Mouse (Mus musculus): ENCODE results near the gene Zmat5. TPM values are rescaled to one million over a fixed set of nuclear protein-coding genes. Genes with fewer than 3 reads are reported as not detected.

Zmat5 gene
- total and polyA plus RNA-seq, 2 experiments from 2014 or later: 28.2 to 43.5 TPM

DNA sequence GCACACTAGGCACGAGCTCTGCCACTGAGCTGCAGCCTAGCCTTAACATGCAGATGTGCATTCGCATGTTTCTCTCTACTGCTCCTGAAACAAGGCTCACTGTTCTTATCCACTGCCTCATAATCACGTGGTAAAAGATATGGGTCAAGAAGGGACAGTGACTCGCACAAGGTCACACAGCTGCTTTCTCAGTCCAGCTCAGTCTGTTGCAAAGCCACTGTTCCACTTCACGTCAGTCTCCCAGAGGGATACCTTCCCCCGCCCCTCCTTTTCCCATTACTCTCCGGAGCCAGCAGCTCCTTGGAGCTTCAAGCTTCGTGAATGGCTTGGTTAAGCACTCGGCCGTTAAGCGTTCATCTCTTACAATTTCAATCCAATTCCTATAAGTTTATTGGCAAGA is 15.9 kb downstream of the Zmat5 start:
- H3K4me2 ChIP-seq (ENCODE audit: low read depth, low read length, poor library complexity, severe bottlenecking): no peak overlapping the region
- no peaks in the 10 kb centered on the region for H3K27me3 ChIP-seq (ENCODE audit: insufficient read depth, low read length)
- ATAC-seq (ENCODE audit: low FRiP score) (no peak), DNase-seq (ENCODE audit: low spot score) (no peak)
- H3K27ac ChIP-seq (ENCODE audit: low read depth, low read length): no peak overlapping the region
- 60% methylated on average over 11 of the region's 11 CpGs for WGBS
- peaks cover 11% of the 10 kb centered on the region; the same call in 1 of the 2 replicates for H3K36me3 ChIP-seq (ENCODE audit: insufficient read depth, low read length)
- H3K9ac ChIP-seq (replicated peaks; ENCODE audit: low read length, poor library complexity, severe bottlenecking): no peak overlapping the region
- H3K4me1 ChIP-seq (ENCODE audit: insufficient read depth, low read length): no peaks in the 10 kb centered on the region
- no peak overlapping the region for H3K4me3 ChIP-seq (ENCODE audit: low read depth, low read length)
- TF ChIP-seq CTCF (IDR thresholded peaks at IDR 0.05): no peak
- H3K9me3 ChIP-seq (ENCODE audit: low read length): no peaks in the 10 kb centered on the region

DNA sequence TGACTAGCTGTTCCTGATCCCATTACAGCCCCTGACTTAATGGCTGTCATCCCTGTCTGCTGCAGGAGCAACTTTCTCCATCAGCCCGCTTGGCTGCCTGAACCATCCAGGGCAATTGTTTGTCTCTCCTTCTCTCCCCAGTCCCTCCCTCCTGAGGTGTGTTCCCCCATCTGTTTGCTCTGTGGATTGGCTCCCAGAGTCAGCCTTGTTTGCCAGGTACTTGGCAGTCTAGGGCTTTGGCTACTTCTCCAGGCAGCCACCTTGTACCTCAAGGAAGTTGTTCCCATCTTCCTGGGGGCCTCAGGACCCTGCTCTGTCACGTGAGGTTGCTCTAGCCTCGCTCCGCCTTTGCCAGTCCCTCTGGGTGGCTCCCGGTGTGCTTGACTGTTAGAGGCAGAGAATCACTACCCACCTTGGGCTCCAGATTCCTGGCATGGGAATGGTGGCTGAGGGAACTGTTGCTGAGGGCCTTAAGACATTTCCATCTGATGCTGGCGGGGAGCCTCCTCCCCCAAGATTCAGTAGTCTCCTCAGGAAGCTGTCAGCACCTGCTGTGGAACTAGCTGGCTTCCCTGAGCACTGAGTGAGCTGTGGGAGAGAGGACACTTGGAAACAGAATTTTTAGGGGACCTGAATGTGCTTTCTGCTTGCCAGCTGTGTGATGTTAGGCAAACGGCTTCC is 16.6 kb downstream of the Zmat5 start:
- no peak for TF ChIP-seq CTCF (IDR thresholded peaks at IDR 0.05)
- WGBS: 51% methylated on average over 7 of the region's 7 CpGs
- no peak overlapping the region for H3K27ac ChIP-seq (ENCODE audit: low read depth, low read length)
- no peaks in the 10 kb centered on the region for H3K4me1 ChIP-seq (ENCODE audit: insufficient read depth, low read length)
- H3K9ac ChIP-seq (replicated peaks; ENCODE audit: low read length, poor library complexity, severe bottlenecking): no peak overlapping the region
- no peaks in the 10 kb centered on the region for H3K27me3 ChIP-seq (ENCODE audit: insufficient read depth, low read length)
- no peak overlapping the region for H3K4me2 ChIP-seq (ENCODE audit: low read depth, low read length, poor library complexity, severe bottlenecking)
- no peak overlapping the region for H3K4me3 ChIP-seq (ENCODE audit: low read depth, low read length)
- H3K9me3 ChIP-seq (ENCODE audit: low read length): no peaks in the 10 kb centered on the region
- DNase-seq (ENCODE audit: low spot score): no peak
- ATAC-seq (ENCODE audit: low FRiP score): no peak
- peaks cover 18% of the 10 kb centered on the region for H3K36me3 ChIP-seq (ENCODE audit: insufficient read depth, low read length)

DNA sequence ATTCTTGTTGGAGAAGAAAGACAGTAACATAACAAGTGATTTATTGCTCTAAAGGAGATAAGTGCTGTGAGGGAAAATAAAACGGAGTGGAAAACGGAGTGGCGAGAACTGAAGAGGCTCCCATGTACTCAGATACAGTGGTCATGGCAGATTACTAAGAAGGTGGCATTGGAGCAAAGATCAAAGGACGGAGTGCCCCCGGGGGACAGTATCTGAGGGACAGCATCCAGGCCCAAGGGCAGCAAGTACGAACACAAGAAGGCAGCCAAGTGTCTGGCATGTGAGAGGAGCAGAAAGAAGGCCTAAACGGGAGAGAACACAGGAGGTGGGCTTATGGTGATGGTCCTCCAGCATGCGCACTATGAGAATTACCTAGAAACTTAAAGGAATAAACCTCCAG is 17.2 kb downstream of the Zmat5 start:
- H3K27me3 ChIP-seq (ENCODE audit: insufficient read depth, low read length): no peaks in the 10 kb centered on the region
- ATAC-seq (ENCODE audit: low FRiP score) (no peak), DNase-seq (ENCODE audit: low spot score) (no peak)
- no peaks in the 10 kb centered on the region for H3K9me3 ChIP-seq (ENCODE audit: low read length)
- WGBS: 80% methylated on average over 8 of the region's 8 CpGs
- no peak overlapping the region for H3K4me3 ChIP-seq (ENCODE audit: low read depth, low read length)
- no peak overlapping the region for H3K27ac ChIP-seq (ENCODE audit: low read depth, low read length)
- no peak for TF ChIP-seq CTCF (IDR thresholded peaks at IDR 0.05)
- H3K36me3 ChIP-seq (ENCODE audit: insufficient read depth, low read length): peaks cover 22% of the 10 kb centered on the region
- no peak overlapping the region for H3K9ac ChIP-seq (replicated peaks; ENCODE audit: low read length, poor library complexity, severe bottlenecking)
- no peaks in the 10 kb centered on the region for H3K4me1 ChIP-seq (ENCODE audit: insufficient read depth, low read length)
- no peak overlapping the region for H3K4me2 ChIP-seq (ENCODE audit: low read depth, low read length, poor library complexity, severe bottlenecking)

DNA sequence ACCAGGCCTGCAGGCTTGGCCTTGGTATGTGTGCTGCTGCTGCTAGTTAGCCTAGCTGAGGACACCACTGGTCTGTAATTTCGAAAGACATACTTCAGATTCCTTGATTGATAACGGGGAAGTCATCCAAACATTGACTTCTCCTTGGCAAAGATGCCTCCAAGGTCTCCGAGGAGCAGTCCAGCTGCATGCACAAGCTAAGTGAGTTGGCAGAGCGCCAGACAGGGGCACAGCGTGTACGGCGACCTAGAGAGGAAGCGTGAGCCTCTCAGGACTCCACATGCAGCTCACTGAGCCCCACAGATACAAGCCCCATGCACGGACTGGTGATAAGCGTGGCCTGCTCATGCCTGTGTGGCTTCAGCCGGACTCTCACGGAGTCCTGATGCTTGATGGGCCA is 25.1 kb downstream of the Zmat5 start:
- no peak for ATAC-seq (ENCODE audit: low FRiP score)
- H3K4me2 ChIP-seq (ENCODE audit: low read depth, low read length, poor library complexity, severe bottlenecking): no peak overlapping the region
- no peaks in the 10 kb centered on the region for H3K27me3 ChIP-seq (ENCODE audit: insufficient read depth, low read length)
- H3K9ac ChIP-seq (replicated peaks; ENCODE audit: low read length, poor library complexity, severe bottlenecking): 0 out of 2 replicates have a peak overlapping the region, but pooled peaks have one; percentile 19
- H3K36me3 ChIP-seq (ENCODE audit: insufficient read depth, low read length): peaks cover 13% of the 10 kb centered on the region
- no peaks in the 10 kb centered on the region for H3K9me3 ChIP-seq (ENCODE audit: low read length)
- DNase-seq (ENCODE audit: low spot score): no peak
- H3K4me1 ChIP-seq (ENCODE audit: insufficient read depth, low read length): no peaks in the 10 kb centered on the region
- TF ChIP-seq CTCF (IDR thresholded peaks at IDR 0.05): no peak
- H3K27ac ChIP-seq (ENCODE audit: low read depth, low read length): no peak overlapping the region
- no peak overlapping the region for H3K4me3 ChIP-seq (ENCODE audit: low read depth, low read length)
- WGBS: 56% methylated on average over 12 of the region's 12 CpGs

DNA sequence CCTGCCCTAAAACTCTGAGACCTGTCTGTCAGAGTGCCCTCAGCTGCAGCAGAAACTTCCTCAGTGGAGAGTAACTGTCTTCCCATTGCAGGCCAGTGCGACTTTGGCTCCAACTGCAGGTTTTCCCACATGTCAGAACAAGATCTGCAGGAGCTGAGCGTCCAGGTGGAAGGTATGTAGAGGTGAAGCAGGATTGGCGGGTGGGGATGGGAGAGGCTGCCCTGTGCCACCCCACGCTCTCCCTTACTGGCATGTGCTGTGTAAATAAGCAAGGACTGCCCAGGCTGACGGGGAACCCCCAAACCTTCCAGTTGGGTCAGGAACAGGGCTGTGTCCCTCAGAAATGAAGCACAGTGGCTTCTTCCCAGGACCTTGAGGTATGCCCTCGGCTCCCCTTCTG is 25.6 kb downstream of the Zmat5 start:
- WGBS: 79% methylated on average over 6 of the region's 6 CpGs
- ATAC-seq (ENCODE audit: low FRiP score): no peak

DNA sequence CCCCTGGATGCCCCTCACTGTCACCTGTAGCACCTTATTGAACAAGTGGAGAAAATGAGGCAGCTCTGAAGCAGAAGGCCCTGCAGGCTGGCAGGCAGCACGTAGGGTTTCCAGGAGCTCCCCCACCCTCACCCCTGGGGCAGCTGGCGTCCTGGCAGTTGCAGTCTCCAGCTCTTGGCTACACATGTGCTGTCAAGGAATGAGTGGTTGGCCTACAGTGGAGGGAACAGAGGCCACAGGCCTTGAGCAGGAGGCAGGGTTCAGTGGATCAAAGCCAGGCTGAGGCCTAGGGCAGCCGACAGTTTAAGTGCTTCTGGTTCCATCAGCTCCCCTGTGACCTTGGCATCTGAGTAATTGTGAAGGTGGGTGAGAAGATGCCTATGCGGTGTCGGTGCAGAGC is 26.4 kb downstream of the Zmat5 start:
- H3K9ac ChIP-seq (replicated peaks; ENCODE audit: low read length, poor library complexity, severe bottlenecking): no peak overlapping the region
- H3K36me3 ChIP-seq (ENCODE audit: insufficient read depth, low read length): peaks cover 6% of the 10 kb centered on the region
- no peaks in the 10 kb centered on the region for H3K9me3 ChIP-seq (ENCODE audit: low read length)
- no peak overlapping the region for H3K4me3 ChIP-seq (ENCODE audit: low read depth, low read length)
- H3K4me1 ChIP-seq (ENCODE audit: insufficient read depth, low read length): no peaks in the 10 kb centered on the region
- H3K27ac ChIP-seq (ENCODE audit: low read depth, low read length): no peak overlapping the region
- H3K4me2 ChIP-seq (ENCODE audit: low read depth, low read length, poor library complexity, severe bottlenecking): no peak overlapping the region
- 82% methylated on average over 5 of the region's 5 CpGs for WGBS
- no peak for TF ChIP-seq CTCF (IDR thresholded peaks at IDR 0.05)
- DNase-seq (ENCODE audit: low spot score) (no peak), ATAC-seq (ENCODE audit: low FRiP score) (no peak)
- no peaks in the 10 kb centered on the region for H3K27me3 ChIP-seq (ENCODE audit: insufficient read depth, low read length)

More for the DNA sequence above, 25.6 kb downstream of the Zmat5 start:
- Histone ChIP-seq H3K27me3 (ENCODE audit: insufficient read depth, low read length) (no peaks in the 10 kb centered on the region), H3K4me3 (ENCODE audit: low read depth, low read length) (no peak overlapping the region), H3K9me3 (ENCODE audit: low read length) (no peaks in the 10 kb centered on the region), H3K27ac (ENCODE audit: low read depth, low read length) (no peak overlapping the region), H3K4me2 (ENCODE audit: low read depth, low read length, poor library complexity, severe bottlenecking) (no peak overlapping the region), H3K9ac (replicated peaks; ENCODE audit: low read length, poor library complexity, severe bottlenecking) (no peak overlapping the region), H3K4me1 (ENCODE audit: insufficient read depth, low read length) (no peaks in the 10 kb centered on the region), H3K36me3 (ENCODE audit: insufficient read depth, low read length) (peaks cover 12% of the 10 kb centered on the region)
- no peak for TF ChIP-seq CTCF (IDR thresholded peaks at IDR 0.05)
- no peak for DNase-seq (ENCODE audit: low spot score)
